Mouse (Mus musculus): ENCODE data around the gene Man2a2. TPM values are rescaled to one million over a fixed set of nuclear protein-coding genes. Genes with fewer than 3 reads are reported as not detected.

The Man2a2 gene
- polyA plus RNA-seq, 1 experiment from 2014 or later: 22.3 TPM

GRCm38 (mm10) chr7:80324043-80324815, 46.9 kb downstream of the Man2a2 start, which contains the start of gene Rccd1:
Gene Rccd1 (minus strand): TSS chr7:80324454.
- peaks cover 16% of the 10 kb centered on the region for H3K4me1 ChIP-seq
- WGBS: 2% methylated on average over 38 of the region's 38 CpGs
- H3K4me3 ChIP-seq: peak within 1 kb of the TSS; percentile 77
- H3K27me3 ChIP-seq: no peaks in the 10 kb centered on the region
- H3K27ac ChIP-seq: peak within 1 kb of the TSS; percentile 93
- peak within 1 kb of the TSS; percentile 57 for H3K9ac ChIP-seq
- peak; percentile 99 for ATAC-seq (ENCODE audit: borderline replicate concordance, extremely low read depth, low FRiP score, low TSS enrichment)
- H3K9me3 ChIP-seq: no peaks in the 10 kb centered on the region
- H3K36me3 ChIP-seq: peaks cover 46% of the 10 kb centered on the region
- peak within 1 kb of the TSS; percentile 76 for H3K4me2 ChIP-seq

- H3K4me2 ChIP-seq: peak overlapping the region; percentile 76
- 15% methylated on average over 8 of the region's 8 CpGs for WGBS
- peaks cover 43% of the 10 kb centered on the region for H3K36me3 ChIP-seq
- H3K27me3 ChIP-seq: no peaks in the 10 kb centered on the region
- peak overlapping the region; percentile 93 for H3K27ac ChIP-seq
- no peaks in the 10 kb centered on the region for H3K9me3 ChIP-seq
- H3K9ac ChIP-seq: peak overlapping the region; percentile 57
- H3K4me1 ChIP-seq: peaks cover 16% of the 10 kb centered on the region
- H3K4me3 ChIP-seq: peak overlapping the region; percentile 77
- no peak for ATAC-seq (ENCODE audit: borderline replicate concordance, extremely low read depth, low FRiP score, low TSS enrichment)
Observed at GRCm38 (mm10) chr7:80323336-80323735, 47.8 kb downstream of the Man2a2 start.

- no peaks in the 10 kb centered on the region for H3K27me3 ChIP-seq
- ATAC-seq (ENCODE audit: borderline replicate concordance, extremely low read depth, low FRiP score, low TSS enrichment): no peak
- H3K4me1 ChIP-seq: peaks cover 12% of the 10 kb centered on the region
- H3K27ac ChIP-seq: no peak overlapping the region
- no peak overlapping the region for H3K9ac ChIP-seq
- 67% methylated on average over 19 of the region's 19 CpGs for WGBS
- H3K4me3 ChIP-seq: no peak overlapping the region
- H3K4me2 ChIP-seq: no peak overlapping the region
- peaks cover 38% of the 10 kb centered on the region for H3K36me3 ChIP-seq
- no peaks in the 10 kb centered on the region; the same call in 1 of the 2 replicates for H3K9me3 ChIP-seq
Observed at GRCm38 (mm10) chr7:80319846-80320496, 51.2 kb downstream of the Man2a2 start.

DNA sequence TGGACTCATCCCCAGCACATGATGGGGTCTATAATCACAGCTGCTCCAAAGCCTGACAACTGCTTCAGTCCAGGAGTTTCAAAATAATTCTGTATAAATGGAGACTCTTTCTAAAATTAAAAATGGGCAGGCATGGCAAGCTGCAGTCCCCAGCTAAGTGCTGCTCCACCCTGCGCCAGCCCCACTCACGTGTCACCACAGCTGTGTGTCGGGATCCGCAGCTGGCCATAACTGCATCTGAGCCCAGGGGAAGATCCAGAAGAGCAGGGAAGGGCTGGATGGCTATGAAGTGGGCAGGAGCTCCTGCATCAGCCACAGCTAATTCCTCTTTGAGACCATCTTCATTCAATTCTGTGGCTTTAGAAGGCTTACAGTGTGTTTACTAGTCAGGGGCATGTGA, 52.5 kb downstream of the Man2a2 start:
- Histone ChIP-seq H3K4me1 (peaks cover 10% of the 10 kb centered on the region), H3K4me2 (no peak overlapping the region), H3K9ac (no peak overlapping the region), H3K27ac (no peak overlapping the region), H3K4me3 (no peak overlapping the region), H3K27me3 (no peaks in the 10 kb centered on the region), H3K36me3 (peaks cover 51% of the 10 kb centered on the region), H3K9me3 (no peaks in the 10 kb centered on the region; the same call in 1 of the 2 replicates)
- WGBS: 79% methylated on average over 4 of the region's 4 CpGs
- no peak for ATAC-seq (ENCODE audit: borderline replicate concordance, extremely low read depth, low FRiP score, low TSS enrichment)

DNA sequence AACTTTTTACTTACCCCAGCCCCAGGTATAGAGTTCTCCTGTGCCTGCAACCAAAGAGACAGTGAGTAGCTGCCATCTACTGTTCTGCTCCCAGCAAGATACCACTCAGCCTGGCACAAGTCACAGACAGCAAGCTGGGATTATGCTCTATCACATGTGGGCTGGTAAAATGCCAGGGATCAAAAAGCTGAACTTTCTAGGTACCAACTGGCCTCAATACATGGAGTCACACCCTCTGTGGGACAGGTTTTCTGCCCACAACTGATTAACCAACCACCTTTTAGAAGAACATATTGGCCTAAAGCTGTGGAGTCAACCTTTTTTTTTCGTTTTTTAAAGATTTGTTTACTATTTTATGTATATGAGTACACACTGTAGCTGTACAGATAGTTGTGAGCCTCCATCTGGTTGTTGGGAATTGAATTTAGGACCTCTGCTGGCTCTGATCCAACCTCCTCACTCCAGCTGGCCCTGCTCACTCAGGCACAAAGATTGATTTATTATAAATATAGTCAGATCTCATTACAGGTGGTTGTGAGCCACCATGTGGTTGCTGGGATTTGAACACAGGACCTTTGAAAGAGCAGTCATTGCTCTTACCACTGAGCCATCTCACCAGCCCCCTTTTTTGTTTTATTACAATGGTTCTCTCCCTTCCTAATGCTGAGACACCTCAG, 53.6 kb downstream of the Man2a2 start:
- Histone ChIP-seq H3K4me3 (no peak overlapping the region), H3K27ac (no peak overlapping the region), H3K36me3 (peaks cover 62% of the 10 kb centered on the region), H3K9me3 (no peaks in the 10 kb centered on the region; the same call in 1 of the 2 replicates), H3K27me3 (no peaks in the 10 kb centered on the region), H3K9ac (no peak overlapping the region), H3K4me2 (no peak overlapping the region), H3K4me1 (no peaks in the 10 kb centered on the region)
- 40% methylated on average over 1 of the region's 1 CpGs for WGBS
- no peak for ATAC-seq (ENCODE audit: borderline replicate concordance, extremely low read depth, low FRiP score, low TSS enrichment)

DNA sequence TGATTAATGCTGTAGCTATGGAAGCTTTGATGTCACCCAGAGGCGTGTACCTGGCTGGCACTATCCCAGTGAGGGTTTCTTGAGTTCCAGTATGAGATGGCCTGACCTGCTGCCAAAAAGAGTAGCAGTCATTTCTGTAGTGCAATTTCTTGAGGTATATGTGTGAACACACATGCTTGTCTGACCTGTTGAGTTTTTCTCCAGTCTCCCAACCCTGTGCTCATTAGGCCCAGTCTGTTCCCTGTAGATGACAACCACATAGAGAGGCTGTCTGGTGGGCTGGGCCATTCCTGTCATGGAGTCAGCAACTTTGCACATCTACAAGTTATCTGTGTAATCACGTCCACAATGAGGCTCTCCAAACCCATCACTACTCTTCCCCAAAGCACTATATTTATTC, 55.4 kb downstream of the Man2a2 start:
- Histone ChIP-seq H3K36me3 (peaks cover 76% of the 10 kb centered on the region), H3K4me1 (no peaks in the 10 kb centered on the region), H3K4me2 (no peak overlapping the region), H3K9ac (no peak overlapping the region), H3K27ac (no peak overlapping the region), H3K4me3 (no peak overlapping the region), H3K9me3 (no peaks in the 10 kb centered on the region; the same call in 1 of the 2 replicates), H3K27me3 (no peaks in the 10 kb centered on the region)
- no peak for ATAC-seq (ENCODE audit: borderline replicate concordance, extremely low read depth, low FRiP score, low TSS enrichment)
- 78% methylated on average over 2 of the region's 2 CpGs for WGBS

DNA sequence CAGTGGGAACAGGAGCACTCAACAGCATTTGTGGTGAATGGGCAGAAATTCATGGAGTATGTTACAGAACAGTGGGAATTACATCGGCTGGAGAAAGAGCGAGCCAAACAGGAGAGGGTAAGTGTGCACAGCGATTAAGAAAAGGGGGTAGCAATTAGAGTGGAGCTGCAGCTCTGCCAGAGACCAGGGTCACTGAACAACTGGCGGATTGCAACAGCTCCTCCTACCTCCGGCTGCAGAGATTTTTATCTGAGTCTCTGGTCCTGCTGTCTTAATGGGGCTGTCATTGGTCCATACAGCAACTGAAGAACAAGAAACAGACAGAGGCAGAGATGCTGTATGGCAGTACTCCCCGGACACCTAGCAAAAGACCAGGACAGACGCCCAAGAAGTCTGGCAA, 60.4 kb downstream of the Man2a2 start:
- H3K4me2 ChIP-seq: no peak overlapping the region
- no peaks in the 10 kb centered on the region; the same call in 1 of the 2 replicates for H3K9me3 ChIP-seq
- peaks cover 95% of the 10 kb centered on the region for H3K36me3 ChIP-seq
- WGBS: 85% methylated on average over 7 of the region's 7 CpGs
- no peak overlapping the region for H3K4me3 ChIP-seq
- H3K4me1 ChIP-seq: no peaks in the 10 kb centered on the region
- H3K27me3 ChIP-seq: no peaks in the 10 kb centered on the region
- no peak overlapping the region for H3K9ac ChIP-seq
- no peak overlapping the region for H3K27ac ChIP-seq
- ATAC-seq (ENCODE audit: borderline replicate concordance, extremely low read depth, low FRiP score, low TSS enrichment): no peak

- WGBS: 81% methylated on average over 3 of the region's 3 CpGs
Observed at GRCm38 (mm10) chr7:80307766-80308165, 63.4 kb downstream of the Man2a2 start.

GRCm38 (mm10) chr7:80301522-80301921, 69.7 kb downstream of the Man2a2 start:
- peaks cover 10% of the 10 kb centered on the region for H3K4me1 ChIP-seq
- no peaks in the 10 kb centered on the region for H3K27me3 ChIP-seq
- H3K4me2 ChIP-seq: no peak overlapping the region
- no peak overlapping the region for H3K9ac ChIP-seq
- no peaks in the 10 kb centered on the region for H3K9me3 ChIP-seq
- H3K27ac ChIP-seq: no peak overlapping the region
- H3K36me3 ChIP-seq: peaks cover 73% of the 10 kb centered on the region
- ATAC-seq (ENCODE audit: borderline replicate concordance, extremely low read depth, low FRiP score, low TSS enrichment): no peak
- no peak overlapping the region for H3K4me3 ChIP-seq
- WGBS: 87% methylated on average over 2 of the region's 2 CpGs

More at GRCm38 (mm10) chr7:80307766-80308165, 63.4 kb downstream of the Man2a2 start:
- Histone ChIP-seq H3K4me3 (no peak overlapping the region), H3K9me3 (no peaks in the 10 kb centered on the region), H3K36me3 (peaks cover 94% of the 10 kb centered on the region), H3K27ac (no peak overlapping the region), H3K4me2 (no peak overlapping the region), H3K9ac (no peak overlapping the region), H3K27me3 (no peaks in the 10 kb centered on the region), H3K4me1 (no peaks in the 10 kb centered on the region)
- ATAC-seq (ENCODE audit: borderline replicate concordance, extremely low read depth, low FRiP score, low TSS enrichment): no peak

DNA sequence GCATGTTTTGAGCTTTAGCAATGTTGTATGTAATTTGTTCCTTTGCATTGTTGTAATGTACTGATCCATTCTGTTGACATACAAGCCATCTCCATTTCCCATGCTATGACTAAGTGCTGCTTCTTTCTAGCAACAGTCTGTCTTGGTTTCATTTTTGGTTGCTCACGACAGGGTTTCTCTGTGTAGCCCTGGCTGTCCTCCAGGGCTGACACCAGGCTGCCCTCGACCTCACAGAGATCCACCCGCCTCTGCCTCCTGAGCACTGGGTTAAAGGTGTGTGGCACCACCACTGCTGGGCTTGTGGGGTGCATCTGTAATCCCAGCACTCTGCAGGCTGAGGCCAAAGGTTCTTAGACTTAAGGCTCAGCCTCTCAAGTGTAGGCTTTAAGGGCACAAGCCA, 71.6 kb downstream of the Man2a2 start:
- no peaks in the 10 kb centered on the region for H3K9me3 ChIP-seq
- H3K27me3 ChIP-seq: no peaks in the 10 kb centered on the region
- ATAC-seq (ENCODE audit: borderline replicate concordance, extremely low read depth, low FRiP score, low TSS enrichment): no peak
- no peak overlapping the region for H3K9ac ChIP-seq
- 89% methylated on average over 3 of the region's 3 CpGs for WGBS
- peaks cover 23% of the 10 kb centered on the region for H3K4me1 ChIP-seq
- peaks cover 54% of the 10 kb centered on the region for H3K36me3 ChIP-seq
- no peak overlapping the region for H3K4me2 ChIP-seq
- no peak overlapping the region for H3K27ac ChIP-seq
- H3K4me3 ChIP-seq: no peak overlapping the region
